Mouse (Mus musculus) CD4-positive, CD25-positive, alpha-beta regulatory T cell, adult 4 months (primary cell): ENCODE measurements around the gene Hmx2. TPM values are rescaled to one million over a fixed set of nuclear protein-coding genes. Genes with fewer than 3 reads are reported as not detected.
A peak's percentile ranks its signal among the peaks of the same experiment; 100 is the strongest.

Source experiments
- ATAC-seq: one replicate; pipeline ENCODE4 v1.8.0; 2017
- polyA plus RNA-seq, 2 experiments: library from polyadenylated mRNA; unstranded; fragments of 100-300 nt; shearing (Covaris generic); gene quantifications; one replicate each; pipeline ENCODE4 v1.2.1; 2017

The Hmx2 gene
- polyA plus RNA-seq, 2 experiments from 2014 or later, result not detected

DNA sequence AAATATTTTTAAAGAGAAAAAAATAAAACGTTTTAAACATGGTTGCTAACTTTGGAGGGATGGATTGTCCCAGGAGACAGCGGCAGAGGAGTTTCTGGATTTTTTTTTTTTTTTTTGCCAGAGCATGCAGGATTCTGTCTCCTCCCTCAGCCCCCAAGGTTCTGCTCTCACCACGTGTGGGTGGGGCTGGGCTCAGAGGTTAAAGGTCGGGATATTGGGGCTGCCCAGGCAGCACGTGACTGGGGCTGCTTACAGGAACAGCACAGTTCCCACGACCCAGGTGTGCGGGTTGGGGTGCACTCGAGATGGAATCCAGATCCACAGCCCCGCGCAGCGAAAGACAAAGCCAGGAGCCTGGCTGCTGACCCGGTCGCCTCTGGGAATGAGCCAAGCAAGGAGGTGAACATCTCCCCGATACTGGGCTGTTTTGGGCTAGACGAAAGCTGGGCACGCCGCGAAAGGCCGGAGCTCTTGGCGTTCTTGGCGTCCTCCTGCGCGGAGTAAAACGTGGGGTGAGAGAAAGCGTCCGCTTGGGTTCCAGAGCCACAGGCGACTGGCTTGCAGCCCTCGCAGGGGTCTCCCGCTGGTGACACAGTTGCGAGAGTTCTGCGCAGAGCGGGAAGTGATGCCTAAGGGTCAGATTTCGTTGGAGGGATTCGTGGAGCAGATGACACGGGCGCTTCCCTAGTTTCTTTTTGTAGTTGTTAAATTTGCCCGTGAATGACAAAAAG lies 8.1 kb downstream of the Hmx2 start:
- ATAC-seq, result no peak

DNA sequence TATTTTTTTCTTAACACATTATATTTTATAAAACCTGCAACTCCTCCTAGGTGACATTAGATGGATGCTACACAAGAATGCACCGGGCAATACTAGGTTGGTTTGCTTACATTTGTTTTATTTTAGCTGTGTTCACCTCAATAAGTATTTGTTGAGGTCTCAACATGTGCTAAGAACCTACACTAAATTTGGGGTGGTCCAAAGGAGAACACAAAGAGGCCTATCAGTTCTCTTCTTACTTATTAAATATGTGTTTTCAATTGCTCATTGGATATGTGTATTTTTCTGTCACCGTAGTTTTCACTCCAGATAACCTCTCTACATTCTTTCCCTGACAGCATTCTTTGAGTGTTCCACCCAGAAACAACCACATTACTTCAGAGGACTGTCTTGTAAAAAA lies 9.2 kb downstream of the Hmx2 start:
- no peak for ATAC-seq

DNA sequence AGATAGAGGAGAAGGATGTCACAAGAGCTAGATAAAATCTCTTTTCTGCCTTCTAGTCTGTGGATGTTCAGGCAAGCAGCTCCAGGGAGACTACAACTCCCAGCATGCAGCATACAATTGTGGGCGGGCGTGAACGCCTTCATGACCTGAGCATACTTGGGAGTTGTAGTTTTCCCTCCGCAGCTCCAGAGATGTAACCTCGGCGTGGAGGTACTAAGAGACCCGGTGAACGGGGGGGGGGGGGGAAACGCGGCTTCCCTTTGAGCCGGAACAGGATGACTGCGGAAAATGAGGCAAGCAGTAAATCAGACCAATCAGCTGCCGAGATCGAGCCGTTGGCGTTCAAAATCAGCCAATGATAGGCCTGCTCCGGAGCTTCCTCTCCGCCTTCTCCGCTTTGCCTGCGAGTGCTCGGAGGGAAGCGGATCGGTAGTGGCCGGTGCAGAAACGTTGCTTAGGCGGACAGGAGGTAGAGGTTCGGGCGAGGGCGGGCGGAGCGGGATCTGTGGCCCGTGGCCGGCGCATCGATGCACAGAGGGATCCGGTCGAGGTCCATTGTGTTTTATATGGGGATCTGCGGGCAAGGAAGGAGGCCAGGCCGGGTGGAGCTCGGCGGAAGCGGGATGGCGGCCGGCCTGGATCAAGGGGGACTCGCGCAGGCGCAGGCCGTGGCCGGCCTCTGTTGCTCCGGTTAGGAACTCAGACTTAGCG lies 11.6 kb downstream of the Hmx2 start, which contains the start of gene Bub3:
Gene Bub3 (plus strand): TSS at position 237 of the 711 bp plus-strand sequence.
- peak; percentile 91 for ATAC-seq

DNA sequence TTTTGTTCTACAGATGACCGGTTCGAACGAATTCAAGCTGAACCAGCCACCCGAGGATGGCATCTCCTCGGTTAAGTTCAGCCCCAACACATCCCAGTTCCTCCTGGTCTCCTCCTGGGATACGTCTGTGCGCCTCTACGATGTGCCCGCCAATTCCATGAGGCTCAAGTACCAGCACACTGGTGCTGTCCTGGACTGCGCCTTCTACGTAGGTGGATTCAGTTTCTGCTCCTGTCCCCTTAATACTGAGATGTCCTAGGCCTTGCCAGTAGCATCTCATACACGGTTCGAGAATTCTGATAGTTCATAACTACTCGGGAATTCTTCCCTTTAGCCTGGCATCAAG lies 12.1 kb downstream of the Hmx2 start:
- no peak for ATAC-seq

DNA sequence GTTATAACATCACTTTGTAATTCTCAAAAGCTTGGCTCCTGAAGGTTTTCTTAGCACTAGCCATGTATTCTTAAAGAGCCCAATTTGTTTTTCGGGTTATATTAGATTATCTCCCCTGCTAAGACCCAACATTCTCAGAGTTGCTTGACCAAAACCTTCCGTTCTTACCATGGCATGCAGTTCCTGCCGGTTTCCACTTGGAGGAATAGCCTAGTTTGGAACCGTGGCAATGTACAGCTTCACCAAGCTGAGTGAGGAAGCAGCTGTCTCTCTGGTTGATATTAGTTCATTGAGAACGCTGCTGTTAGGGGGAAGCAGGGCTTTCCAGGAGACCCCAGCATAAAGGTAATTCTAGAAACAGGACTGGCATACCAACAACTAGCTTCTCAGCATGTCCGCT lies 26.7 kb downstream of the Hmx2 start:
- ATAC-seq, result no peak

DNA sequence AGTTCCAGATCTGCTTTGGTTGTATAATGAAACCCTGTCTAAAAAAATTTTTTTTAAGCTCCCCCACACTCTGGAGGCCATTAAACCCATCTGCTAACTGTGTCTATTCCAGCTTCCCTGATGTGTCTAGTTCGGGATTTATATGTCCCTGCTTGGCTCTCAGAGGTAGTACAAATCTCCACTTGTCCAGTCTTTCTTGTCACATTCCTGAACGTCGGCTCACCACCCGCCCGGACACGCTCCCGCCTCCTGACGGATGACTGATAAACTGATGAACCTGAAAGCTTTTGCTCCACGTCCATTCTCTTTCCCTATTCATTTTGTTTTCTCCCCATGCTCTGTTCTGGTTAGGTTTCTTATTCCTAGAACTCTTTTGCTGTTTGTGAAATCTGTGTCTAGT lies 33.6 kb downstream of the Hmx2 start:
- no peak for ATAC-seq

DNA sequence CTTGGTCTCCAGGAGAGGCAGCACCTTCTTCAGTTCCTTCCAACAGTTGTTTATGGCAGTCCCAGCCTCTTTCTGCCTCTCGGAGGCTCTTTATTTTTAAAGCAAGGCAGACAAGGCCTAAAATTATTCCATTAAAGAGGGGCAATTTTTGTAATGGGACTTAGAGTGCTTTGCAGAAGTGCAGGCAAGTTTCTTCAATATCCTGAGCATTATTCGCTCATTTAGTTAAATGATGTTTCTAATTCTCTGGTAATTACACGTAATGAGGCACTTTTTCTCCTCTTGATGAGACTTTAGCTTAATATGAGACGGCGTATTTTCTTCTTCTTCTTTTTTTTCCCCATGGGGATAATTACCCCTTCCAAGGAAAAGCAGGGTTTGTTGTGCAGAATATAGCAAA lies 37.0 kb downstream of the Hmx2 start:
- no peak for ATAC-seq

DNA sequence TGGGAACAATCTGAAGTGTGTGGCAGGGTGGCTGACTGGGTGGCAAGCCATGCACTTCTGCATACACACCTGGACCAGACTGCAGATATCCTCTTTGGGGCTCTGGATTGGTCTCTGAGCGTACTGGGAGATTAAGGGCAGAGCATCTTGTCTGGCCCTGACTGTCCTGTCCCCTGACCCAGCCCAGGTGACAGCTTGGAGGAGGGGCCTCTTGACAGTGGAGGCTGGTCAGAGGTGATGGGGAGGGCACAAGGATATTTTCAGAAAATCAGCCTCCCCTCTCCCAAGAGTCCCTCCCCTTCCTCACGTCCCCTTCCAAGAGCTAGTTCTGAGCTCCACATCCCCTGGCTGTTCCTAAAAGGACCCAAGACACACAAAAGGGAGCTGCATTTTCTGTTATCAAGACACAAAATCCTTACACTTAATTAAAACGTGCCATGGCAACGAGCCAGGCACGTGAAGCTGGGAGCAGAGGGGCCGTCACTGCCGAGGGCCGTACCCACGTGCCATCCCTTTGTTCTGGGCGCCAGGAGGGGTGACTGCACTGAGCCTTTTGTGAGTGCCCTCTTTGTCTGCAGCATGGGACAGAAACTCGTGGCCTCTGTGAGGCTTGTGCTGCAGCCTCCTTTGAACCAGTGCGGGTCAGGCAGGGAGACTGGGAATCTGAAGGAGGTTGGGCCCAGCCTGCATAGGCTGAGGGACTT lies 49.4 kb downstream of the Hmx2 start:
- no peak for ATAC-seq

DNA sequence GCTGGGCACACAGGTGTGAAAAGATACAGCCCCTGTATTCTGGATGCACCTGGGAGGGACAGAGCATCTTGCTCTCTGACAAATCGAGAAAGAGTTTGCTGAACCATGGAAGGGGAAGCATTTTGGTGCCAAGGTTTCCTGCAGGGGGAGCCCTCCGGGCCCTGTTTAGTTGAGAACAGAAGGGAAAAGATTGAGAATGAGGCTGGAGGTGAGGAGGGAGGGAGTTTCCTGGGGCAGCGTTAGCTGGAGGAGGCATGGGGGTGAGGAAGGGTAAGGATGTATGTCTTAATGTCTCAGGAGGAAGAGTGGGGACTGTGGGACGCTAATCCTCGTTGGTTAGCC lies 49.9 kb downstream of the Hmx2 start:
- ATAC-seq, result no peak

DNA sequence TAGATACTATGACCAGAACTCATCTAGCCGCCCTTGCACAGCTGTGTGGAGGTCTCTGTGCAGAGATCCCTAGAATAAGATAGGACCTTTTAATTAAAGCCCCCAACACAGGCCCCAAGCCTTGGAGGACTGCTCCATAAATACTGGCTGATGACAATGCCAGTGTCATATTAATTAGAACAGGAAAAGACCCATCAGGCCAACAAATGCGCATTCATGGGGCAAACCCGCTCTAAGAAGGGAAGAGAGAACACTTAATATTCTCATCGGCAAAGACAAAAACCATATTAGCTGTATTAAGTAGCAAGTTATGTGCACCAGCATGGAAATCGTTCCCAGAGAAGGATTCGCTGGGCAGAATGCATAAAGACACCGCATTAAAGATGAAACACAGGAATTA lies 53.5 kb downstream of the Hmx2 start:
- no peak for ATAC-seq

DNA sequence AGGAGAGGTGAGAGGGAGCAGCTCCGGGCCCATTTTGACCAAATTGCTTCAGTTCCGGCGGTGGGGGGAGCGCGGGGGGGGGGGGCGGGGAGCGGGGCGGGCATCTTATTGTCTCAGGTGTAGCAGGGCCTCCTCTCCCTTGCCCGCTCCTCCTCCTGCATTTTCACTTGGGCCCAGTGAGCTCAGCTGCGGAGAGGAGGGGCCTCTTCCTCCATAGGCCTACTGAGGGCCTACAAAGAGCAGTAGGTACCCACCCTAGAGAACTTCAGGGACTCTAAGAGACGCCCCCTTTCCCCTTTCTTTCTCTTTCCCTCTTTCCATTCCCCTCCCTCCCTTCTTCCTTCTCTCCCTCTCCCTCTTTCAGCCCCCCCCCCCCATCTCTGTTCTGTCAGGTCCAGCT lies 54.6 kb downstream of the Hmx2 start:
- no peak for ATAC-seq

DNA sequence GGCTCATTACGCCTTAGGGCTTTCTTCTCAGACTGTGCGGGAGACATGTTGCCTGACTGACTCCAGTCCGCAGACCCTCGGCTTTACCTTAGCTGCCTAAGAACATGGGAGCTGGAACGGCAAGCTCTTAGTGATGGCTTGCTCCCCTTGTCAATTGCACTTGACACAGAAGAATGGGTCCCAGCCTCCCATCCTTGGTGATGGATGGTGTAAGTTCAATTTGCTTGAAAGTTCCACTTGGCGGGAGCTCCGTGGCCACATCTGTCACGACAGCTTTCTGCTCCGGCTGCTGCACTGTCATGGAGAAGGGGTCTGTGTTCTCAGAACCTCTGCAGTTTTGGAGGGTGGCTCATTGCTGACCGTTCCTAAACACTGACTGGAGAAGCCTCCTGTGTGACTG lies 56.4 kb downstream of the Hmx2 start:
- no peak for ATAC-seq

DNA sequence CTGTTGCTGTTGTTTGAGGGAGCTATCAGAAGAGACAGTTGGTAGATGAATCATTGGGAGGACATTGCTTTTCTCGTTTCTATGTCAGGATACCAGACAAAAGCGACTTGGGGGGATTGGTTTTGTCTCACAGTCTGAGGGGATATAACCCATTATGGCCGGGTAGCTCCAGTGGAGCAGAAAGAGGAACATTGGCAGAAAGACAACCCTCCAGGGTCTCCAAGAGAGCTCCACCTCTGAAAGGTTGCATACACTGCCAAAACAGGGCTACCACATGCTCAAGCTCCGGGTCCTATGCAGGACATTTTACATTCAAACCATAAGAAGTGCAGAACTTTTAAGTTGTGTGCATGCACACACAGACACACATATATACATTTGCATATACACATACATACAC lies 56.9 kb downstream of the Hmx2 start:
- ATAC-seq, result no peak

Other genes with a start within 250 kb of the Hmx2 start
- gene Cuzd1, start 226.5 kb upstream of the Hmx2 start, polyA plus RNA-seq, result not detected
- gene Fam24b, start 219.3 kb upstream of the Hmx2 start, polyA plus RNA-seq, result not detected
- gene Fam24a, start 214.9 kb upstream of the Hmx2 start, polyA plus RNA-seq, result not detected
- 10 to 100 TPM; 16.2 to 19.7 TPM for gene 2310057M21Rik, start 186.0 kb upstream of the Hmx2 start, polyA plus RNA-seq
- gene Pstk, start 177.6 kb upstream of the Hmx2 start, polyA plus RNA-seq, result 10 to 100 TPM; 35.4 to 39.9 TPM
- 10 to 100 TPM; 34.7 to 39.2 TPM for gene Ikzf5, start 138.3 kb upstream of the Hmx2 start, polyA plus RNA-seq
- 10 to 100 TPM; 55.0 to 62.7 TPM for gene Acadsb, start 138.2 kb upstream of the Hmx2 start, polyA plus RNA-seq
- gene Hmx3, start 5.9 kb upstream of the Hmx2 start, polyA plus RNA-seq, result not detected
- gene Bub3, start 11.4 kb downstream of the Hmx2 start, polyA plus RNA-seq, result 100 to 1,000 TPM; 144 to 175 TPM